Comparison of ENCODE assay signal across 25 mouse cellular contexts in genomic region chr5:117764496-117764895, GRCm38 (mm10). TPM values are rescaled to one million over a fixed set of nuclear protein-coding genes. Genes with fewer than 3 reads are reported as not detected.
DNase-seq lines count a peak whose midpoint lies in the region; ATAC-seq and TF ChIP-seq lines count a peak whose summit lies in the region.
"Had no signal": no experiment of that assay in that cellular context is flagged by ENCODE, and none has a peak within 500 bp of the region (broad histone marks: within the 10 kb centered on the region; RNA-seq: fewer than 3 reads in every experiment).

No protein-coding gene starts in this region.

- 73% methylated on average over 9 of the region's 9 CpGs for WGBS in kidney, embryonic 14.5 days
- 81% methylated on average over 9 of the region's 9 CpGs for WGBS in stomach, postnatal 0 days

- H3K4me1 ChIP-seq in kidney, embryonic 14.5 days (ENCODE audit: control insufficient read depth, insufficient read depth, low read length): no peaks in the 10 kb centered on the region
- no peaks in the 10 kb centered on the region for H3K4me1 ChIP-seq in stomach, postnatal 0 days (replicated peaks; ENCODE audit: control insufficient read depth, insufficient read depth)
- H3K4me1 ChIP-seq: embryonic facial prominence, embryonic 13.5 days; forebrain, embryonic 15.5 days; hindbrain, embryonic 12.5 days; neural tube, embryonic 15.5 days; stomach, embryonic 15.5 days had no signal

- no peaks in the 10 kb centered on the region for H3K27me3 ChIP-seq in kidney, embryonic 14.5 days (ENCODE audit: control insufficient read depth, insufficient read depth, low read length)
- no peaks in the 10 kb centered on the region for H3K27me3 ChIP-seq in stomach, postnatal 0 days (ENCODE audit: control insufficient read depth, insufficient read depth, low read length)
- H3K27me3 ChIP-seq: embryonic facial prominence, embryonic 13.5 days; forebrain, embryonic 15.5 days; hindbrain, embryonic 12.5 days; neural tube, embryonic 15.5 days; stomach, embryonic 15.5 days had no signal

- no peak overlapping the region for H3K27ac ChIP-seq in kidney, embryonic 14.5 days (ENCODE audit: low read depth, low read length)
- H3K27ac ChIP-seq in stomach, postnatal 0 days (replicated peaks): no peak overlapping the region
- H3K27ac ChIP-seq: embryonic facial prominence, embryonic 13.5 days; forebrain, embryonic 15.5 days; heart, adult 2 months; hindbrain, embryonic 12.5 days; neural tube, embryonic 15.5 days; stomach, embryonic 15.5 days had no signal

- no peak for TF ChIP-seq CTCF in stomach, postnatal 0 days (IDR thresholded peaks at IDR 0.05; ENCODE audit: low read depth)

- DNase-seq in cerebellum, postnatal 25 days: peak; percentile 50 to 57
- DNase-seq in cerebellum, postnatal 4 days (ENCODE audit: low spot score in 2 of 2): no peak
- peak; percentile 90 for DNase-seq in kidney, adult 11 months
- DNase-seq in kidney, adult 8-10 months: peak; percentile 83 to 86
- DNase-seq in kidney, postnatal 25 days: peak; percentile 77 to 94
- no peak for DNase-seq in stomach, postnatal 0 days (ENCODE audit: low spot score)
- no peak for DNase-seq in layer of hippocampus, adult 9-11 months
- DNase-seq: adrenal gland, postnatal 25 days; cerebellum, adult 11 months; liver; midbrain, embryonic 14.5 days; right cerebral cortex, postnatal 25 days; thymus, adult 2 months had no signal

- H3K36me3 ChIP-seq in kidney, embryonic 14.5 days (ENCODE audit: control insufficient read depth, insufficient read depth, low read length): no peaks in the 10 kb centered on the region
- H3K36me3 ChIP-seq in stomach, postnatal 0 days (ENCODE audit: control insufficient read depth, insufficient read depth, low read length): no peaks in the 10 kb centered on the region
- H3K36me3 ChIP-seq: embryonic facial prominence, embryonic 13.5 days; G1E; stomach, embryonic 15.5 days had no signal

- no peak overlapping the region for H3K4me3 ChIP-seq in kidney, embryonic 14.5 days (ENCODE audit: low read length)
- no peak overlapping the region for H3K4me3 ChIP-seq in stomach, postnatal 0 days (ENCODE audit: low read depth, low read length)
- H3K4me3 ChIP-seq: embryonic facial prominence, embryonic 13.5 days; forebrain, embryonic 15.5 days; heart, adult 2 months; hindbrain, embryonic 12.5 days; myocyte; neural tube, embryonic 15.5 days; stomach, embryonic 15.5 days had no signal

- no peak overlapping the region for H3K9ac ChIP-seq in kidney, embryonic 14.5 days (ENCODE audit: low read depth, low read length)
- no peak overlapping the region for H3K9ac ChIP-seq in stomach, postnatal 0 days (ENCODE audit: low read length)
- H3K9ac ChIP-seq: embryonic facial prominence, embryonic 13.5 days; forebrain, embryonic 15.5 days; hindbrain, embryonic 12.5 days; neural tube, embryonic 15.5 days; stomach, embryonic 15.5 days had no signal

- no peak for ATAC-seq in kidney, embryonic 14.5 days (ENCODE audit: low FRiP score, low TSS enrichment)
- no peak for ATAC-seq in stomach, postnatal 0 days (ENCODE audit: low FRiP score, low TSS enrichment)
- ATAC-seq: activated CD4-positive, CD25-positive, alpha-beta regulatory T cell, adult 4 months; forebrain, embryonic 15.5 days; inflammation-experienced regulatory T-cells, adult 6 months; lung, postnatal 0 days had no signal

- H3K4me2 ChIP-seq in kidney, embryonic 14.5 days (replicated peaks; ENCODE audit: low read depth, low read length): no peak overlapping the region
- H3K4me2 ChIP-seq in stomach, postnatal 0 days (replicated peaks; ENCODE audit: low read depth): no peak overlapping the region
- H3K4me2 ChIP-seq: embryonic facial prominence, embryonic 13.5 days; forebrain, embryonic 15.5 days; hindbrain, embryonic 12.5 days; neural tube, embryonic 15.5 days; stomach, embryonic 15.5 days had no signal

- 0 out of 2 replicates have a peak, but pooled peaks cover 4% of the 10 kb centered on the region for H3K9me3 ChIP-seq in kidney, embryonic 14.5 days (ENCODE audit: control insufficient read depth, low read length)
- H3K9me3 ChIP-seq in stomach, postnatal 0 days (ENCODE audit: control insufficient read depth, low read length): no peaks in the 10 kb centered on the region
- H3K9me3 ChIP-seq: embryonic facial prominence, embryonic 13.5 days; forebrain, embryonic 15.5 days; hindbrain, embryonic 12.5 days; neural tube, embryonic 15.5 days; stomach, embryonic 15.5 days had no signal

- TF ChIP-seq EP300 in stomach, postnatal 0 days (optimal IDR thresholded peaks at IDR 0.05): no peak

RNA-seq across cellular contexts. Expression of gene Nos1, which starts 16.3 kb away (rescaled TPM):
- polyA plus RNA-seq in kidney, embryonic 14.5 days (2014; fragmentation: Nextera tagmentation; extraction: Ambion mirVana): 0.76 and 0.96 TPM in 2 replicates
- polyA plus RNA-seq in stomach, postnatal 0 days (2015; fragmentation: Nextera tagmentation; extraction: Ambion mirVana): 1.2 TPM in 2 replicates
- polyA plus RNA-seq: G1E had no signal

Comparison
In these comparisons a context has a peak if more than half of its experiments do, and no peak if none do; other contexts are left out.
1. DNase-seq: peak in cerebellum, postnatal 25 days (2 of 2), kidney, adult 11 months (single experiment), kidney, adult 8-10 months (2 of 2) and kidney, postnatal 25 days (2 of 2); none in cerebellum, postnatal 4 days (0 of 2), stomach, postnatal 0 days (single experiment) and layer of hippocampus, adult 9-11 months (single experiment).